Comparison of ENCODE assay signal across 9 mouse cellular contexts in genomic region chr17:87601456-87602259, GRCm38 (mm10). TPM values are rescaled to one million over a fixed set of nuclear protein-coding genes. Genes with fewer than 3 reads are reported as not detected.
DNase-seq lines count a peak whose midpoint lies in the region; ATAC-seq and TF ChIP-seq lines count a peak whose summit lies in the region.
"Had no signal": no experiment of that assay in that cellular context is flagged by ENCODE, and none has a peak within 500 bp of the region (broad histone marks: within the 10 kb centered on the region; RNA-seq: fewer than 3 reads in every experiment).

No protein-coding gene starts in this region.

- H3K27me3 ChIP-seq in intestine, embryonic 16.5 days (replicated peaks; ENCODE audit: control insufficient read depth, insufficient read depth, low read length): no peaks in the 10 kb centered on the region
- H3K27me3 ChIP-seq in lung, postnatal 0 days (replicated peaks; ENCODE audit: insufficient read depth, low read length): no peaks in the 10 kb centered on the region
- H3K27me3 ChIP-seq: megakaryocyte, embryonic 14.5 days had no signal

- H3K36me3 ChIP-seq in intestine, embryonic 16.5 days (ENCODE audit: control insufficient read depth, insufficient read depth, low read length): no peaks in the 10 kb centered on the region
- no peaks in the 10 kb centered on the region for H3K36me3 ChIP-seq in lung, postnatal 0 days (ENCODE audit: insufficient read depth, low read length)

- H3K4me3 ChIP-seq in intestine, embryonic 16.5 days (ENCODE audit: low read length): no peak overlapping the region; the same call in 1 of the 2 replicates
- no peak overlapping the region for H3K4me3 ChIP-seq in lung, postnatal 0 days (ENCODE audit: low read depth, low read length)
- H3K4me3 ChIP-seq: megakaryocyte, embryonic 14.5 days had no signal

- H3K9ac ChIP-seq in intestine, embryonic 16.5 days (ENCODE audit: low read depth, low read length): 0 out of 2 replicates have a peak overlapping the region, but pooled peaks have one; percentile 4
- H3K9ac ChIP-seq in lung, postnatal 0 days (replicated peaks; ENCODE audit: low read depth): no peak overlapping the region

- H3K27ac ChIP-seq in intestine, embryonic 16.5 days (ENCODE audit: low read length): peak overlapping the region; percentile 89; the same call in 1 of the 2 replicates
- no peak overlapping the region for H3K27ac ChIP-seq in lung, postnatal 0 days (ENCODE audit: low read length)

- no peak for TF ChIP-seq EP300 in lung, postnatal 0 days (IDR thresholded peaks at IDR 0.05)

- peak; percentile 77 for TF ChIP-seq CTCF in lung, postnatal 0 days (IDR thresholded peaks at IDR 0.05)

- H3K4me1 ChIP-seq in intestine, embryonic 16.5 days (ENCODE audit: control insufficient read depth, insufficient read depth, low read length): 0 out of 2 replicates have a peak, but pooled peaks cover 2% of the 10 kb centered on the region
- H3K4me1 ChIP-seq in lung, postnatal 0 days (ENCODE audit: insufficient read depth, low read depth, low read length): no peaks in the 10 kb centered on the region

- 42% methylated on average over 14 of the region's 14 CpGs for WGBS in intestine, embryonic 16.5 days
- 43% methylated on average over 14 of the region's 14 CpGs for WGBS in lung, postnatal 0 days

- DNase-seq in gastrocnemius, postnatal 10 days: peak; percentile 50
- no peak for DNase-seq in gastrocnemius, adult 18-20 months (ENCODE audit: low spot score)
- DNase-seq in A20 (ENCODE audit: low read depth, low spot score) (peak; percentile 47), ZHBTc4 (ENCODE audit: low read depth, low spot score) (peak; percentile 95)
- peak; percentile 60 for DNase-seq in lung, postnatal 0 days (ENCODE audit: low spot score)
- no peak for DNase-seq in layer of hippocampus, adult 8-10 months (ENCODE audit: low spot score in 2 of 2)

- no peaks in the 10 kb centered on the region for H3K9me3 ChIP-seq in intestine, embryonic 16.5 days (ENCODE audit: control insufficient read depth, low read length)
- H3K9me3 ChIP-seq in lung, postnatal 0 days (ENCODE audit: low read length): no peaks in the 10 kb centered on the region

- peak overlapping the region; percentile 4 for H3K4me2 ChIP-seq in intestine, embryonic 16.5 days (ENCODE audit: low read depth, low read length)
- H3K4me2 ChIP-seq in lung, postnatal 0 days (replicated peaks; ENCODE audit: low read depth, low read length): peak overlapping the region; percentile 25; the same call in 1 of the 2 replicates

- no peak for ATAC-seq in intestine, embryonic 16.5 days
- ATAC-seq in lung, postnatal 0 days: peak; percentile 38; the same call in 1 of the 2 replicates
- ATAC-seq in frontal cortex, adult (ENCODE audit: low TSS enrichment): no peak

RNA-seq across cellular contexts. Expression of gene Epcam, which starts 34.1 kb away (rescaled TPM):
- not detected for total RNA-seq in gastrocnemius, postnatal 10 days (2021)
- total RNA-seq in gastrocnemius, adult 18-20 months (2021): not detected
- polyA plus RNA-seq in intestine, embryonic 16.5 days (2015; fragmentation: Nextera tagmentation; extraction: Ambion mirVana): 1,152 and 1,162 TPM in 2 replicates
- 151 and 158 TPM in 2 replicates for polyA plus RNA-seq in lung, postnatal 0 days (2015; fragmentation: Nextera tagmentation; extraction: Ambion mirVana)
- under 1 TPM in 3 of 4 experiments, not detected in 1; 0.35 to 0.78 (median 0.68) TPM for total RNA-seq in layer of hippocampus, adult 8-10 months (2022)

Comparison
In these comparisons a context has a peak if more than half of its experiments do, and no peak if none do; other contexts are left out.
1. DNase-seq: peak in gastrocnemius, postnatal 10 days (single experiment), A20 (single experiment), ZHBTc4 (single experiment) and lung, postnatal 0 days (single experiment); none in gastrocnemius, adult 18-20 months (single experiment) and layer of hippocampus, adult 8-10 months (0 of 2).